Comparison of ENCODE assay signal across 7 mouse cellular contexts in genomic region chr9:47869661-47870060, GRCm38 (mm10).
"Had no signal": no experiment of that assay in that cellular context is flagged by ENCODE, and none has a peak within 500 bp of the region (broad histone marks: within the 10 kb centered on the region; RNA-seq: fewer than 3 reads in every experiment).

No protein-coding gene starts in this region.

- DNase-seq: lung, adult 18-20 months; lung, embryonic 14.5 days; lung, postnatal 10 days; lung, postnatal 4 days; midbrain, embryonic 14.5 days; retina, postnatal 1 day; right cerebral cortex, postnatal 14 days had no signal
